Comparison of ENCODE assay signal across 21 mouse cellular contexts in genomic region chr6:49958891-49959290, GRCm38 (mm10).
"Had no signal": no experiment of that assay in that cellular context is flagged by ENCODE, and none has a peak within 500 bp of the region (broad histone marks: within the 10 kb centered on the region; RNA-seq: fewer than 3 reads in every experiment).

No protein-coding gene starts in this region.

- ATAC-seq: hindbrain, embryonic 16.5 days; hindbrain, postnatal 0 days; inflammation-experienced regulatory T-cells, adult 6 months; intestine, embryonic 15.5 days; intestine, embryonic 16.5 days; intestine, postnatal 0 days had no signal

- DNase-seq: heart, postnatal 10 days; heart, postnatal 36 days; heart, postnatal 4 days; kidney, adult 11 months; kidney, adult 18-20 months; kidney, adult 2 months; kidney, adult 8-10 months; kidney, adult 9 months; kidney, postnatal 10 days; kidney, postnatal 14 days; kidney, postnatal 25 days; kidney, postnatal 36 days; kidney, postnatal 4 days; layer of hippocampus, adult 9-11 months; layer of hippocampus, postnatal 36 days had no signal
